Mouse (Mus musculus) liver, adult 2 months (tissue): ENCODE measurements around the gene Tmem131.

Source experiments
- CTCF ChIP-seq: fragments of 200-500 bp; IDR thresholded peaks from 2 replicates; pipeline ENCODE4 v1.5.1; 2011; ENCODE audit warnings: low read depth, low read length, control low read depth
- POLR2A ChIP-seq: fragments of 200-500 bp; IDR thresholded peaks from 2 replicates; pipeline ENCODE4 v1.6.1; 2011; ENCODE audit warnings: low read length, control low read depth; ENCODE audit not compliant: insufficient read depth; ENCODE audit errors: extremely low read depth

GRCm38 (mm10) chr1:36923911-36924310, 19.6 kb downstream of the Tmem131 start:
- TF ChIP-seq POLR2A = no peak
- no peak for TF ChIP-seq CTCF
